36 mouse cellular contexts compared by ENCODE assay signal in the genomic region with DNA sequence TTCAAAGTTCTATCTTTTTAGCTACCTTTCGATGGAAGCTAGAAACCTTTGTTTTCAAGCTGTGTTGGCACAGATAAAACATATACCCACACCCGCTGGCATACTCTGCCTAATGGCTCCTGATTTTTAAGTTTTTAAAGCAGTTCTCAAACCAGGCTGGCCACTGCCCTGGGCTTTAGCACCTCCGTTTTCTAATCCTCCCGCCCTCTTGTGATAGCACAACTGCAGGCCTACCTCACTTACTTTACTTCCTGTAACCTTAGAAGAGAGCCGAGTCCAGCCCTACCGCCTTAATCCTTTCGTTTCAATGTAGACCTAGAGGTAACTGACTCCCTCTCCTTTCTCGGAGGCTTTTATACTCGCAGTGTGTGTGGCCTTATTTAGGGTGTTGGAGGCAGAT. TPM values are rescaled to one million over a fixed set of nuclear protein-coding genes. Genes with fewer than 3 reads are reported as not detected.
"Had no signal": no experiment of that assay in that cellular context is flagged by ENCODE, and none has a peak within 500 bp of the region (broad histone marks: within the 10 kb centered on the region; RNA-seq: fewer than 3 reads in every experiment).

No protein-coding gene starts in this region.

- H3K4me3 ChIP-seq: limb, embryonic 10.5 days; limb, embryonic 12.5 days; limb, embryonic 13.5 days; limb, embryonic 15.5 days; liver, embryonic 12.5 days; liver, embryonic 13.5 days; liver, embryonic 15.5 days; lung, embryonic 15.5 days; megakaryocyte, embryonic 14.5 days; midbrain, embryonic 10.5 days; midbrain, embryonic 12.5 days; midbrain, embryonic 13.5 days; midbrain, embryonic 15.5 days; myocyte; neural tube, embryonic 12.5 days had no signal

- ATAC-seq: liver, embryonic 12.5 days; liver, postnatal 0 days; lung, postnatal 0 days; midbrain, embryonic 13.5 days; midbrain, embryonic 15.5 days; midbrain, embryonic 16.5 days had no signal

- H3K4me1 ChIP-seq: limb, embryonic 10.5 days; limb, embryonic 12.5 days; limb, embryonic 13.5 days; limb, embryonic 15.5 days; midbrain, embryonic 10.5 days; midbrain, embryonic 12.5 days; midbrain, embryonic 13.5 days; midbrain, embryonic 15.5 days; neural tube, embryonic 12.5 days had no signal

- H3K27me3 ChIP-seq: limb, embryonic 12.5 days; limb, embryonic 13.5 days; limb, embryonic 15.5 days; liver, embryonic 12.5 days; liver, embryonic 13.5 days; liver, embryonic 15.5 days; lung, embryonic 15.5 days; megakaryocyte, embryonic 14.5 days; midbrain, embryonic 12.5 days; midbrain, embryonic 13.5 days; midbrain, embryonic 15.5 days; neural tube, embryonic 12.5 days had no signal

- H3K4me2 ChIP-seq: limb, embryonic 12.5 days; limb, embryonic 13.5 days; limb, embryonic 15.5 days; liver, embryonic 11.5 days; liver, embryonic 12.5 days; liver, embryonic 13.5 days; liver, embryonic 15.5 days; lung, embryonic 14.5 days; lung, embryonic 15.5 days; midbrain, embryonic 11.5 days; midbrain, embryonic 12.5 days; midbrain, embryonic 13.5 days; midbrain, embryonic 15.5 days; neural tube, embryonic 12.5 days had no signal

- H3K9me3 ChIP-seq: limb, embryonic 10.5 days; limb, embryonic 12.5 days; limb, embryonic 13.5 days; limb, embryonic 15.5 days; liver, embryonic 12.5 days; liver, embryonic 13.5 days; liver, embryonic 15.5 days; lung, embryonic 15.5 days; megakaryocyte, embryonic 14.5 days; midbrain, embryonic 10.5 days; midbrain, embryonic 12.5 days; midbrain, embryonic 13.5 days; midbrain, embryonic 15.5 days; neural tube, embryonic 12.5 days had no signal

- H3K9ac ChIP-seq: limb, embryonic 12.5 days; limb, embryonic 13.5 days; limb, embryonic 15.5 days; liver, embryonic 12.5 days; liver, embryonic 13.5 days; liver, embryonic 14.5 days; liver, embryonic 15.5 days; liver, postnatal 0 days; lung, embryonic 14.5 days; lung, embryonic 15.5 days; midbrain, embryonic 12.5 days; midbrain, embryonic 13.5 days; midbrain, embryonic 15.5 days; neural tube, embryonic 12.5 days had no signal

- DNase-seq: left cerebral cortex, postnatal 4 days; liver; liver, embryonic 13.5 days; liver, postnatal 0 days; lung, adult 18-20 months; lung, adult 2 months; lung, embryonic 14.5 days; lung, postnatal 10 days; lung, postnatal 14 days; lung, postnatal 36 days; lung, postnatal 4 days; midbrain, embryonic 14.5 days had no signal

- H3K27ac ChIP-seq: limb, embryonic 10.5 days; limb, embryonic 12.5 days; limb, embryonic 13.5 days; limb, embryonic 15.5 days; liver, embryonic 12.5 days; liver, embryonic 13.5 days; liver, embryonic 14.5 days; liver, embryonic 15.5 days; lung, embryonic 15.5 days; macrophage; midbrain, embryonic 10.5 days; midbrain, embryonic 12.5 days; midbrain, embryonic 13.5 days; midbrain, embryonic 15.5 days; neural tube, embryonic 12.5 days had no signal

RNA-seq across cellular contexts. Expression of gene Pbld2, which starts 20.9 kb away (rescaled TPM):
- total RNA-seq: megakaryocyte progenitor cell, adult 5-6 weeks; megakaryocyte, adult 5-6 weeks; midbrain, postnatal 0 days; monocyte, adult 5-6 weeks had no signal

RNA-seq across cellular contexts. Expression of gene Pbld1, which starts 56.7 kb away (rescaled TPM):
- total RNA-seq: midbrain, postnatal 0 days had no signal
- polyA plus RNA-seq: macrophage had no signal
